Mouse (Mus musculus): ENCODE measurements around the gene Eif4enif1. TPM values are rescaled to one million over a fixed set of nuclear protein-coding genes. Genes with fewer than 3 reads are reported as not detected.

Gene Eif4enif1
- total RNA-seq, 2 experiments from 2014 or later, result 57.4 to 72.3 TPM

- DNase-seq (ENCODE audit: low spot score in 2 of 2), result no peak
- intact Hi-C loops (cut with DNase I), result no loop called here
These were observed 45.2 kb downstream of the Eif4enif1 start for GRCm38 (mm10) chr11:3247387-3247786.

- intact Hi-C loops (cut with DNase I), result no loop called here
- no peak for DNase-seq (ENCODE audit: low spot score in 2 of 2)
These were observed 57.3 kb downstream of the Eif4enif1 start for GRCm38 (mm10) chr11:3259537-3259936.

- intact Hi-C loops (cut with DNase I), result loop anchor here (1.0 kb wide), 1 partner anchor 24 kb away; no protein-coding TSS in a partner anchor
These were observed 63.3 kb downstream of the Eif4enif1 start for GRCm38 (mm10) chr11:3265291-3266078.

GRCm38 (mm10) chr11:3266079-3266685 lies 64.0 kb downstream of the Eif4enif1 start, which contains the start of gene Drg1:
TSS of gene Drg1 (minus strand) at chr11:3266415.
- peak; percentile 93 for DNase-seq (ENCODE audit: low spot score in 2 of 2)
- intact Hi-C loops (cut with DNase I), result loop anchor here (1.0 kb wide), 1 partner anchor 23 kb away; no protein-coding TSS in a partner anchor

More at GRCm38 (mm10) chr11:3265291-3266078, 63.3 kb downstream of the Eif4enif1 start:
- no peak for DNase-seq (ENCODE audit: low spot score in 2 of 2)

- intact Hi-C loops (cut with DNase I), result no loop called here
- DNase-seq (ENCODE audit: low spot score in 2 of 2), result no peak
These were observed 64.9 kb downstream of the Eif4enif1 start for GRCm38 (mm10) chr11:3267133-3267532.

- no peak for DNase-seq (ENCODE audit: low spot score in 2 of 2)
- intact Hi-C loops (cut with DNase I), result no loop called here
These were observed 67.0 kb downstream of the Eif4enif1 start for GRCm38 (mm10) chr11:3269241-3269640.

GRCm38 (mm10) chr11:3278351-3278750 lies 76.2 kb downstream of the Eif4enif1 start:
- intact Hi-C loops (cut with DNase I), result no loop called here
- DNase-seq (ENCODE audit: low spot score in 2 of 2), result no peak

GRCm38 (mm10) chr11:3279729-3280128 lies 77.5 kb downstream of the Eif4enif1 start:
- intact Hi-C loops (cut with DNase I), result no loop called here
- no peak for DNase-seq (ENCODE audit: low spot score in 2 of 2)

GRCm38 (mm10) chr11:3282887-3283286 lies 80.7 kb downstream of the Eif4enif1 start:
- intact Hi-C loops (cut with DNase I), result no loop called here
- DNase-seq (ENCODE audit: low spot score in 2 of 2), result no peak

GRCm38 (mm10) chr11:3283645-3284044 lies 81.5 kb downstream of the Eif4enif1 start:
- intact Hi-C loops (cut with DNase I), result no loop called here
- no peak for DNase-seq (ENCODE audit: low spot score in 2 of 2)

GRCm38 (mm10) chr11:3285940-3286339 lies 83.7 kb downstream of the Eif4enif1 start:
- intact Hi-C loops (cut with DNase I), result no loop called here

GRCm38 (mm10) chr11:3287131-3287530 lies 84.9 kb downstream of the Eif4enif1 start:
- intact Hi-C loops (cut with DNase I), result no loop called here
- DNase-seq (ENCODE audit: low spot score in 2 of 2), result no peak

More at GRCm38 (mm10) chr11:3285940-3286339, 83.7 kb downstream of the Eif4enif1 start:
- no peak for DNase-seq (ENCODE audit: low spot score in 2 of 2)

- intact Hi-C loops (cut with DNase I), result no loop called here
- no peak for DNase-seq (ENCODE audit: low spot score in 2 of 2)
These were observed 85.7 kb downstream of the Eif4enif1 start for GRCm38 (mm10) chr11:3287921-3288320.

GRCm38 (mm10) chr11:3288521-3289301 lies 86.5 kb downstream of the Eif4enif1 start, which contains the start of gene Patz1:
TSS of gene Patz1 (plus strand) at chr11:3288874.
- peak; percentile 48 to 64 for DNase-seq (ENCODE audit: low spot score in 2 of 2)
- intact Hi-C loops (cut with DNase I), result loop anchor here (1.0 kb wide), 1 partner anchor 22 kb away; the partner anchor contains the start of gene Drg1

- peak; percentile 70 for DNase-seq (ENCODE audit: low spot score in 2 of 2)
- intact Hi-C loops (cut with DNase I), result loop anchor here (1.0 kb wide), 1 partner anchor 23 kb away; the partner anchor contains the start of gene Drg1
These were observed 87.2 kb downstream of the Eif4enif1 start for GRCm38 (mm10) chr11:3289302-3289802.

GRCm38 (mm10) chr11:3289803-3290639 lies 87.8 kb downstream of the Eif4enif1 start:
- DNase-seq (ENCODE audit: low spot score in 2 of 2), result peak; percentile 90 to 91
- intact Hi-C loops (cut with DNase I), result loop anchor here (1.0 to 2.0 kb wide), 2 partner anchors 24 to 41 kb away; partner anchors contain the start of genes Drg1 and Pik3ip1

GRCm38 (mm10) chr11:3290640-3291310 lies 88.6 kb downstream of the Eif4enif1 start:
- peak; percentile 66 to 72 for DNase-seq (ENCODE audit: low spot score in 2 of 2)
- intact Hi-C loops (cut with DNase I), result loop anchor here (2.0 kb wide), 1 partner anchor 40 kb away; the partner anchor contains the start of gene Pik3ip1
